Mouse (Mus musculus): ENCODE results near the gene Fam19a5.

DNA sequence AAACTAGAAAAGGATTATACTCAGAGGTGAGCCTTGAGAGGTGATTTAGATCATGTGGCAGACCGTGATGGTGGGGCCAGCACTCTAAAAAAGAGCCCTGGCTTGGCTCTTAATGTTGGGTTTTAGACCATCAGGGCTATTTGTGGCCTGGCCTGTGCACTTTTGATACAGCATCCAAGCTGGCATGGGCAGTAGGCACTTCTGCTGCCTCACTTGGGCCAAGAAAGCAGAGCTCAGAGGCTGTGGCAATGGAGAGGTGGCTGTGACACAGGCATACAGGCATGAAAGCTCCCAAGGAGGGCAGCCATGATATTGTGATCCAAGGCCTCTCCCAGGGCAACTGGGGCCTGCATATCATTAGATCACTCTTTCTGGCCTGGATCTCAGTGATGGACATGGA is 65.1 kb downstream of the Fam19a5 start:
- no peak for TF ChIP-seq CTCF (IDR thresholded peaks at IDR 0.05; ENCODE audit: control insufficient read depth, insufficient read depth, insufficient replicate concordance, low read depth, low read length)
- TF ChIP-seq POLR2A (IDR thresholded peaks at IDR 0.05; ENCODE audit: control insufficient read depth, low read depth, low read length): no peak
